Mouse (Mus musculus) stomach, postnatal 0 days (tissue): ENCODE data around the gene Repin1. TPM values are rescaled to one million over a fixed set of nuclear protein-coding genes. Genes with fewer than 3 reads are reported as not detected.

Experiments used
- ATAC-seq: fragments of 200-750 bp; cut with Nextera tagmentation; 2 replicates; pipeline ENCODE4 v1.8.0; 2017; ENCODE audit not compliant: low FRiP score, low TSS enrichment
- DNase-seq: peaks from one replicate; pipeline ENCODE4 v3.0.0-alpha.2; 2016; ENCODE audit warnings: low spot score
- H3K27ac ChIP-seq: fragments of 300-500 bp; sonication (generic); replicated peaks from 2 replicates; pipeline ENCODE4 v1.5.1; 2014; ENCODE audit warnings: mild to moderate bottlenecking, control low read depth
- H3K27me3 ChIP-seq: fragments of 300-500 bp; sonication (generic); 2 replicates; pipeline ENCODE4 v1.6.1; 2014; ENCODE audit warnings: low read length; ENCODE audit not compliant: control insufficient read depth, insufficient read depth
- H3K36me3 ChIP-seq: fragments of 300-500 bp; sonication (generic); 2 replicates; pipeline ENCODE4 v1.6.1; 2014; ENCODE audit warnings: low read length, mixed read lengths; ENCODE audit not compliant: control insufficient read depth, insufficient read depth
- H3K4me1 ChIP-seq: fragments of 300-500 bp; sonication (generic); replicated peaks from 2 replicates; pipeline ENCODE4 v1.6.1; 2014; ENCODE audit warnings: antibody characterized with exemption; ENCODE audit not compliant: control insufficient read depth, insufficient read depth
- H3K4me2 ChIP-seq: fragments of 300-500 bp; sonication (generic); replicated peaks from 2 replicates; pipeline ENCODE4 v1.6.1; 2014; ENCODE audit warnings: low read depth, mild to moderate bottlenecking, control low read depth, moderate library complexity
- H3K4me3 ChIP-seq: fragments of 300-500 bp; sonication (generic); 2 replicates; pipeline ENCODE4 v1.5.1; 2014; ENCODE audit warnings: low read depth, low read length, control low read depth
- H3K9ac ChIP-seq: fragments of 300-500 bp; sonication (generic); 2 replicates; pipeline ENCODE4 v1.6.1; 2014; ENCODE audit warnings: mild to moderate bottlenecking, low read length, control low read depth, mixed read lengths
- H3K9me3 ChIP-seq: fragments of 300-500 bp; sonication (generic); 2 replicates; pipeline ENCODE4 v1.6.1; 2016; ENCODE audit warnings: low read length; ENCODE audit not compliant: control insufficient read depth
- CTCF ChIP-seq: IDR thresholded peaks from 2 replicates; pipeline ENCODE4 v1.5.1; 2016; ENCODE audit warnings: antibody characterized with exemption, low read depth, mild to moderate bottlenecking, moderate library complexity
- EP300 ChIP-seq: optimal IDR thresholded peaks from 2 replicates; pipeline ENCODE3; 2016; ENCODE audit warnings: antibody characterized with exemption
- WGBS: fragments of 180-500 bp; shearing (Covaris S2); extraction: QIAGEN DNeasy Blood & Tissue Kit; methylation state at CpG from one replicate; pipeline ENCODE4 v1.1.7; 2014; 5-methylcytosine and 5-hydroxymethylcytosine counted together
- polyA plus RNA-seq: library from polyadenylated mRNA; unstranded; fragments of >200 nt; fragmentation: Nextera tagmentation; extraction: Ambion mirVana; gene quantifications from 2 replicates; pipeline ENCODE4 v1.2.1, GENCODE M21; 2015

Gene Repin1
- polyA plus RNA-seq, 1 experiment from 2014 or later = 11.6 TPM

DNA sequence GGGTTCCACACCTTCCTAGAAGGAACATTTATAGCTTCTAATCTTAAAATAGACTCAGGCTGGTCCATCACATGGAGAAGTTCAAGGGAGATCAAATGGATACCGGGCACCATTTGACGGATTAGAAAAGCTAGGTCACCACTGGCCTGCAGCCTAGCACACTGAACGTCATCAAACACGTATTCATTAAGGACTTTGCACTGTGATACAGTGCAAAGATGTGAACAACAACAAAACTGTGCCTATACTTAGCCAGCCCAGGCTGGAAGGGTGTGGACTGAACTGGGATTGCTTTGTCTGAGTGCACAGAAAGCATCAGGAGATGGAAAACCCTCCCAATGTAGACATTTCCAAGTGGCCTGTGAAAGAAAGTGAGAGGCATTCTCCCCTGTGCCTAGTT, 39.9 kb upstream of the Repin1 start:
- peak overlapping the region; percentile 91 for H3K27ac ChIP-seq
- H3K4me3 ChIP-seq = peak overlapping the region; percentile 45; the same call in 1 of the 2 replicates
- TF ChIP-seq CTCF (no peak), EP300 (no peak)
- WGBS = 72% methylated on average over 4 of the region's 4 CpGs
- H3K9me3 ChIP-seq = no peaks in the 10 kb centered on the region
- H3K4me2 ChIP-seq = peak overlapping the region; percentile 57; the same call in 1 of the 2 replicates
- DNase-seq (peak; percentile 30), ATAC-seq (peak; percentile 77)
- no peaks in the 10 kb centered on the region for H3K4me1 ChIP-seq
- no peaks in the 10 kb centered on the region for H3K36me3 ChIP-seq
- H3K27me3 ChIP-seq = no peaks in the 10 kb centered on the region
- peak overlapping the region; percentile 69; the same call in 1 of the 2 replicates for H3K9ac ChIP-seq

DNA sequence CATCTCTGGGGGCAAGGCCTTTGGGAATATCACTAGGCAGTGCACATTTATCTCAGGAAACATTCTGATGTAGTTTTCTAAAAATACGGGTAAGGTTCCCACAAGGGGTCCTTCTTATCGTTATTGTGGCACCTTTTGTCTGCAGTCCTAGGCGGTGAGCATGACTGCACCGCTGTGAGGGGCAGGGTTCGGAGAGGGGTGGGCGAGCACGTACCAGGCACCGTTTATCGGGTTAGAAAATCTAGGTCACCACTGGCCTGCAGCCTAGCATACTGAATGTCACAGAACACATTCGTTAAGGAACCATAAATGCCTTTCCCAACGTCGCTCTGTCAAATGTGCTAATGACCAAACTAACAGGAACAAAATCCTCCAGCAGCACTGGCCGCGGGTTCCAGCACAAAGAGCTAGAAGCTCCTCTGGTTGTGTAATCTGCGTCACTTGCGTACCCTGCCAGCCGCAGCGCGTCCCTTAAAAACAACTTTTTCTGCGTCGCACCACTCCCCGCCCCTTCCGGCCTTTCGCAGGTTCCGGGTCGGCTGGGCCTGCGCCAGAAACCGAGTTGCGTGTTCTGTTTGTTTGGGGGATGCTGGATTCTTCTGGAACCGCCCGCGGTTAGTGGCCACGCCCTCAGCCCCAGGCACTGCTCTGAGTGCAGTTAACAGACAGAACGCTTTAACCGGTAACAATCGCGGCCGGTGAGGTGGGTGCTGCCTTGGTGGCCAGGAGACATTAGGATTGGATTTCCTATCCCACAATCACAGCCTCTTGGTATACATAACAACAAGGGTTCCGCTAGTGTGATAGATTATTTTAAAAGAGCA, 39.2 kb upstream of the Repin1 start, which contains the start of gene Lrrc61:
Lrrc61 (plus strand) TSS at position 517 of the 824 bp plus-strand sequence.
- H3K9me3 ChIP-seq = no peaks in the 10 kb centered on the region
- H3K36me3 ChIP-seq = no peaks in the 10 kb centered on the region
- peak within 1 kb of the TSS; percentile 91 for H3K27ac ChIP-seq
- peak within 1 kb of the TSS; percentile 57 for H3K4me2 ChIP-seq
- H3K4me3 ChIP-seq = peak within 1 kb of the TSS; percentile 45
- no peaks in the 10 kb centered on the region for H3K4me1 ChIP-seq
- WGBS = under 1% methylated on average over 39 of the region's 39 CpGs
- TF ChIP-seq EP300 = no peak
- no peak for TF ChIP-seq CTCF
- peak; percentile 98 for DNase-seq
- H3K27me3 ChIP-seq = no peaks in the 10 kb centered on the region
- peak; percentile 93 for ATAC-seq
- peak within 1 kb of the TSS; percentile 69 for H3K9ac ChIP-seq

DNA sequence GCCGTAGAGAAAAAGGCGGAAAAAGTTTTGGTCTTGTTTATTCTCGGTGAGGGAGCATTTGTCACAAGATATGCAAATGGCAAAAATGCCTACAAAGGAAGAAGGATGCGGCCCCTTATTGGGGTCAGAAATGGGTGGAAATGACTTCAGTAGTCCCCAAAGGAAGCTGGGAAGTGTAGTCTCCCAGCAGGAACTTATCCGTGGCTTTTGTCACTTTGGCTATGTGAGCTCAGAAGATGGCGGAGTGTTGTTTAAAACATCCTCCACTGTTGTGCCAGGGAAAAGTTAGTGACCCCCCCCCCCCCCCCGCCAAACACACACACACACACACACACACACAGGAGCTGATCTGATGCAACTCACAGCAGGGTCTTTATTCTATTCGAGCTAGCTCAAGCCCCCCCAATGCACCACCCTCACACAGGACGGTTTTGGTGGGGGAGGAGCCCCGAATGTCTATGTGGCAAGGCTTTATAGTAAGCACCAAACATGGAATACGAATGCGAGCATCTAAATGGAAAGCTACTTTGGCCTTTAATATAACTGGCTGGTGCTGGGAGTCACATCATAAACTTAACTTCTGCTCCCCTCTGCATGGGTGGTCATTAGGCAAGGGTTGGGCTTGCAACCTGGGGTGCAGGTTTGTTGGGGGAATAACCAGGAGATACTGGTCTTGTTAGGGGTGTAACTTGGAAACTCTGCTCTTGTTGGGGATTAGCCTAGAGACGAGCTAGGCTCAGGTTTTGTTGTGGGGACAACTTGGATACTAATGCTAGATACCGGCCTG, 38.4 kb upstream of the Repin1 start:
- H3K4me3 ChIP-seq = peak overlapping the region; percentile 45
- no peaks in the 10 kb centered on the region for H3K27me3 ChIP-seq
- DNase-seq (peak; percentile 57), ATAC-seq (peak; percentile 82)
- H3K4me2 ChIP-seq = peak overlapping the region; percentile 57
- H3K9ac ChIP-seq = peak overlapping the region; percentile 69
- WGBS = 21% methylated on average over 13 of the region's 14 CpGs
- H3K27ac ChIP-seq = peak overlapping the region; percentile 91
- H3K36me3 ChIP-seq = no peaks in the 10 kb centered on the region
- TF ChIP-seq EP300 = no peak
- no peak for TF ChIP-seq CTCF
- H3K4me1 ChIP-seq = no peaks in the 10 kb centered on the region
- no peaks in the 10 kb centered on the region for H3K9me3 ChIP-seq

DNA sequence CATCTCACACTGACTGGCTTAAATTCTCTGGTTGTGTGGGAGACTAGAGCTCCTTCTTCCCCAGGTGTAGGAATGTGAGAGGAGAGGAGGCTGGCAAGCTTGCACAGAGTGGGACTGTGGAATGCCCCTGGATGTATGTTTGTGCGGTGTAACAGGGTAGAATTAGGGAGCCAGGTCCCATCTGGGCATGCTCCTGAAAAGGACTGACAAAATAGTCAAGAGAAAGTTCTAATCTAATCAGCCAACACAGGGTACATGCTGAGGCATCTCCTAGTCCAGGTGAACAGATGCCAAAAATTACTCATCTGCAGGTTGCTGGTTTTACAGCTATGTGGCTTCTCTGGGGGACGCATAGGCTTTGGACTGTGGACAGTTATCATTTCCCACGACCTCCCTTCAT, 37.7 kb upstream of the Repin1 start:
- Histone ChIP-seq H3K9ac (no peak overlapping the region), H3K4me1 (no peaks in the 10 kb centered on the region), H3K27ac (peak overlapping the region; percentile 91), H3K4me3 (no peak overlapping the region), H3K9me3 (no peaks in the 10 kb centered on the region), H3K27me3 (no peaks in the 10 kb centered on the region), H3K36me3 (no peaks in the 10 kb centered on the region), H3K4me2 (no peak overlapping the region)
- DNase-seq (no peak), ATAC-seq (no peak)
- WGBS = 78% methylated on average over 3 of the region's 3 CpGs
- TF ChIP-seq CTCF = no peak
- no peak for TF ChIP-seq EP300

DNA sequence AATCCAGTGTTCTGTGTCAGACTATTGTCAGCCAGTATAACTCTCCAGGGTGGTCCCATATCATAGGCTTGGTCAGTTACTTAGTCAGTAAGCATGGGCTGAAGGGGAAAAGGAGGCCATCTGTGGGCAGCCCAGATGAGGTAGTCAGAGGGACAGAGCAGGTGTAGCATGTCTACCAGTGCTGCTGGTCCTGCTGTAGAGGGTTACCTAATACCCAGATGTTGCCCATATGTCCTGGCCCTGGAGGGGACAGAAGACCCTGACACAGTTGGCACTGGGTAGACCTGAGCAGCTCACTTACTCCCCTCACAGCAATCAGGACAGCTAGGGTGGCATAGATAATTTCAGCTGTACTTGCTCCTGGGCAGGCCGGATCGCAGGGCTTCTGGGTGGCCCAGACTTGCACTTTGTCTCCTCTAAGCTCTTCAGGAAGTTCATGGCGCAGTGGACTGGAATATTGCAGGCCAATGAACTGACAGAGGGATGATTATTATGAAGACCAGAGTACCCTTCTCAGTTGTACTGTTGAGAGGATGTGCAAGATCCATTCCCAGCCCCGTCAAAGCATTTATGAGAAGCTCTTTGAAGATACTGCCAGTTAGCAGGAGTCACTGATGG, 27.9 kb upstream of the Repin1 start:
- Histone ChIP-seq H3K9me3 (no peaks in the 10 kb centered on the region), H3K9ac (no peak overlapping the region), H3K4me1 (0 out of 2 replicates have a peak, but pooled peaks cover 3% of the 10 kb centered on the region), H3K4me2 (no peak overlapping the region), H3K36me3 (peaks cover 2% of the 10 kb centered on the region; the same call in 1 of the 2 replicates), H3K4me3 (no peak overlapping the region), H3K27ac (no peak overlapping the region), H3K27me3 (no peaks in the 10 kb centered on the region)
- no peak for TF ChIP-seq EP300
- TF ChIP-seq CTCF = no peak
- DNase-seq = no peak
- ATAC-seq = peak; percentile 17; the same call in 1 of the 2 replicates
- 66% methylated on average over 4 of the region's 4 CpGs for WGBS
